Mouse (Mus musculus): ENCODE results near the gene Il1rl2.
"Not testable (repeated sequence)": the region's sequence is repeated elsewhere in the genome, so short reads cannot be mapped to it uniquely, and the experiment has no call there.

Il1rl2 gene

DNA sequence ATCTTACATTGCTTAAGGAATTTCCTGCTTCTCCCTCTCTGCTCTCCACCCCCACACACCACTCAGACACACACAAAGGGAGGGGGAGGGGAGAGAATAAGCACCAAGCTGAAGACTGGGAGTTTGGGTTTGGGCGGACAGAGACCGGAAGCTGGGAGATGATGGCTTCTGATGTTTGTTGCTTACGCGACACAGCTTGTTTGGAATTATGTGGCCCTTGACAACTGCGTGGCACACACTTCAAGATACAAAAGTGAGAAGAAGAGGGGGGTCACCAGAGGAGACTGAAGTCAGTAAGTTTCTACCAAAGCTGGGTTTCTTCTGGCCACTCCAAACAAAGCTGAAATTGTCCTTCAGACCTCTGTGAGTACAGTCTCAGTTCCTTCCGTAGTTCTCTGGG lies at the start of gene Il1rl2:
TSS of gene Il1rl2 (plus strand) at position 154 of the 400 bp plus-strand sequence.
- DNase-seq, result no peak

DNA sequence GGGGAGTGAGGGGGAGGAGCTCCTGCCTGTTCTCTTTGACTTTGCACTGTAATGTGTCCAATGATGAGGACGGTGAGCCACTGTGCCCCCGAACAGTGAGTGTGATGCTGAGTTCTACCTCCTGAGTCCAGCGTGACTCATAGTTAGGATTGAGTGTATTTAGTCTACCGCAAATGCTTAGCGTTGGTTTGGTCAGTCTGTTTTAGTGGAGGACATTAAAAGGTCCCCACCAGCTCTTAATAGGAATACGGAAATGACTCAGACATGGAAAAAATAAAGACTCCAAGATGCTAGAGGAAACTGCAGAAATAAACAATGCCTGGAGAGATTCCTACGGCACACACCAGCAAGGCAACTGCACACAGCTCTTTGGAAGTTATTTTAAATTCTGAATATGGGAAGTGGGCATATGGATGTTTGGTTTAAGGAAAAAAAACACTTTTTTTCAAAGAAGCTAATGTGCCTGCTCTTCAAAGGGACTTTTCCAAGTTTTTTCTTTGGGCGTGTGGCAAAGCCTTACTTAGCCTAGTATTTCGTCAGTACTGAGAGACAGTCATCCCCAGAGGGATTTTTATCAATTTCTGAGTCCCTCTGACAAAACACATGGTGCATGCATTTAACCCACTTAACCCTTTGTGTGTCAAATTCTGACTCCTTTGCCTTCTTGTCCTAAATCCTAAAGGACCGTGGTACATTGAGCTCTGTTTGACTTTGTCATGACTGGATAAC lies 49.0 kb upstream of the Il1rl2 start:
- no peak for DNase-seq

DNA sequence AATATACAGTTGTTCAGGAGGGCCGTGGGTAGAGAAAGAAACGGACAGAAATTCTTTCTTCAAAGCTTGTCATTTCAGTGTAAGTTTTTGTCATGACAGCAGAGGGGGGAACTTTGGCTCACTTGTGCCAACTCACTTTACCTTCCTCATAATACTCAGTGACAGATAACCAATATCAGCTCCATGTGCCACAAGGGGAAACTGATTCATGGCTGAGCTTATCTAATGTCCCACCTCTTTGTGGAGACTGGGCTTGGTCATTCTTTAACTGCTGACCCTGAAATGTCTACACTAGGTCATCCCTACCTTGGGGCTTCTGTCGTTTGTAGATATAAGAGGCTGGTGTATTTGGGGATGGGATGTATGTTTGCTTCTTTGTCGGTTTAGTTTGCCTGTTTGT lies 46.5 kb upstream of the Il1rl2 start:
- DNase-seq, result no peak

DNA sequence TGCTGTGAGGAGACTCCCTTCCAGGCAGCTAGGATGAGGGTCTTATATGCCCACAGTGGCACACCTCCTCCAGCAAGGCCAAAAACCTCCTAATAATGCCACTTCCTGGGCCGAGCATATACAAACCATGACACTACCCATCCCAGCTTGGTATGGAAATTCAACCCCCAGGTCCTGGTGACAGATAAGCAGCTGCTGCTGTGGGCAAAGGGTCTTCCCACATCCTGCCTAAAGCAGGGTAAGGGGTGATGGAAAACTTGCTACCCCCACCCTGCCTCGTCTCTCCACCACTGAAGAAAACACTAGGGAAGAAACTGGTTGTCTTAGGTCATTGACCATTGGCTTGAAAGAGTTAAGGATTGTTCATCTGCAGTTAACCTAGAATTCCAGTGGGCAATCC lies 45.7 kb upstream of the Il1rl2 start:
- DNase-seq, result no peak

DNA sequence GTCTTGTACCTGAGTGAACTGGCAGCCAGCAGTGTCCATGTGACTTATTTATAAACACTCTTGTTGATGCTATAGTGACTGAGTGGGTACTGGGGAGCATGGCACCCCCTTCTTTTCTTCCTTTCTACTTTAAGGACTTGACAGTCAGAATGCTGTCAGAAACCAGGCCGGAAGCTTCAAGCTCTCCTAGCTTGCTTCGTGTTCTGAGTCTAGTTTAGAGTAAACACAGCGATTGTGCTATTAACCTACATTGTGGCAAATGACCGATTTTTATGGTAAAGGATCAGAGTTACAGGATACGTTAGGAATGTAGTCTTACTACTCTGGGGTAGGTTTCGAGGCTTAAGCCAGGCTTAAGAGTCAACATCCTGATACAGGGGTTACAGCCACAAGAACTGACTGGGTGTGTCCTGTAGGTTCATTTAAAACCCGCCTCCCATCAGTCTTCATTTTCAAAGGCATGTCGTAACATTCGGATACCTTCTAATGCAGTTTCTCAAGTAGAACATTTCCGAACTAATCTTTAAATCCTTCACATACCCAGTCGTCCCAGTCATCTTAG lies 45.1 kb upstream of the Il1rl2 start:
- DNase-seq, result no peak

DNA sequence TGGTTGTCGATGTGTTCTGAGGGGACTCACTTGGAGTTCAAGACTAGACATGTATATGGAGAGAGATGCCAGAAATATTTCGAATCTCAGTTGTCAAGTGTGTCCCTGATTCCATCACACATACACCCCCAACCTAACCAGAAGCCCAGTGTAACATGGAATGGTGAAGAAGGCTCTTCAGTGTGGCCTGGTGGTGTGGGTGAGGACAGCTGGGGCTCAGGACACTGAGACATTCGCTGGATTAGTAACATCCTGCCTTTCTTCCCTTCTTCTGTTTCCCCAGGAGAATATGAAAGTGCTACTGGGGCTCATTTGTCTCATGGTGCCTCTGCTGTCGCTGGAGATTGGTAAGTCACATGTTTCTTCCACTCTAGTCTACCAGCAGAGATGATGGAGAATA lies 42.5 kb upstream of the Il1rl2 start:
- DNase-seq, result no peak

DNA sequence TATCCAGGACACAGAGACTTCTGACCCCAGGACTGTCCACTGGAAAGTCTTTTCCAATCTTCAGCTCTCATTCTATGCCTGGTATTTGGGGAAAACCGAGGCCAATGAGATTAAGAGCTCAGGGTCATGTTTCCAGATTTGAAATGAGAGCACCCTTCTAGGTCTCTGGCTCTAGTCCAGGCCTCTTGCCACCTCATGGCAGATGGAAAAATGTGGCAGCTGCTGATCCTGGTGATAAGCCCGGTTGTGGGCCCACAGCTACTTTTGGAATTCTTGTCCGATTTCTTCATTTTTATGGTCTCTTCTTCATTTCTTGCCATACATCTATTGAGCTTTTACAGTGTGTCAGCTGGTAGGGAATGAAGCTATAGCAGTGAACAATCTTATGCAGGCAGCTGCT lies 42.0 kb upstream of the Il1rl2 start:
- DNase-seq, result no peak

DNA sequence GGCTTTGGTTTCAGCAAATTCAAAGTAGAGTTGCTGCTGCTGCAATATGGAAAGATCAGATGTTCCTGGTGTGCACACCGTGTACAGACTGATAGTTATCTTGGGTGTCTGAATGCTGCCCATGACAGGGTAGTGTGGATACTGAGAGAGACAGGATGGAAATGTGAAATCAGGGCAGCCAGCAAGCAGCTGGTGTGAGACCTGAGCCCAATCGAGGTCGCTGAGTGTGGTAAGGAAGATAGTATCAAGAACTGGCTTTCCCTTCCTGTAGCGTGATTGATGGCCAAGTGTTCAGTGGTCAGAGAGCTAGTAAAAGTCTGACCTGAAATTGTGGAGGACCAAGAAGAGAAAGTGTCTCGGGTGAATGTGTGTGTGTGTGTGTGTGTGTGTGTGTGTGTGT lies 40.4 kb upstream of the Il1rl2 start:
- DNase-seq, result no peak

DNA sequence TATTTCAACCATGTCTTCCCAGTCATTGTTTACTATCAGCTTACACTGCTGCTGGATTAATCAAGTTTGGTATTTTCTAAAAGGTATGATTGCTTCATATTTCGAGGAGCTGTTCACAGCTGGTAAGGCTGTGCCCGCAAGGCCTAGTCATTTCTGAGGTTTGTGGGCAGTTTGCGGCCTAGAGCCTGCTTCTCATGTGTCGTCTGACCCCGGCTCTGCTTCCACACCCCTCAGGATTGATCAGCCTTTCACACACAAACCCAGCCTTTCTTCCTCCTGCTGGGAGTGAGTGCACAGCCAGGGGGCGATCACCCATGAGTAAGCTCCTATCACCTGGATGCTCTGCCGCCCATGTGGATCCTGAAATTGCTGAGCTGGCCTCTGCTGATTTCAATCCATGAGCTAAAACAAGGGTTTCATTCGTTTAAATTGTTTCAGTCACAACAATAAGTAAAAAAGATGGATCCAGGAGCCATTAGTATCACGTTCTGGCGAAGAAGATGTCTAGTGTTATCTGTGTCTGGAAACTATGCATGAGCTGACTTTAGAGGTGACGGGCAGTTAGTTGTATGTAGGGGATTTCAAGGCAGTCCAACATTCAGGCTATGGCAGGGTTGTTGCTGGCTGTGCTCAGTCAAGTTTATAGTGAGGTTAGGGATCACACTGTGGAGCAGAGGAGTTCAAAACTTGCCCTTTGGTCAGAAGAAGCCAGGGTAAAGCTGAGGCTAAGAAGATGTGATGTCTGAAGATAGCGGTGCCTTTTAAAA lies 33.7 kb upstream of the Il1rl2 start:
- DNase-seq, result no peak

DNA sequence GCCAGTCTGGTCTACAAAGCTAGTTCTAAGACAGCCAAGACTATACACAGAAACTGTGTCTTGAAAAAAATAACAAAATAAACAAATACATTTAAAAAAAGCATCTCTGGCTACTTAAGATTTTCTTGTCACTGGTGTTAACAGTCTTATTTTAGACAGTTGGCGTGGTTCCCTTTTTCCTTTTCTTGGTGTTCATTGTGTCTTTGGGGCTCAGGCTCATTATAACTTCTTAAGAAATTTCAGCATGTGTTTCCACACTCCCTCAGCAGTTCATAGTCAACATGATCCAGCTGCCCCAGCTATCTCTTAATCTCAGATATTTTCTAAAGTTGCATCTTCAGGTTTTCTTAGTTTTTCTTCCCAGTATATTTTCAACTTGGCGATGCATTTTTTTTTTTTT lies 32.2 kb upstream of the Il1rl2 start:
- DNase-seq, result no peak

DNA sequence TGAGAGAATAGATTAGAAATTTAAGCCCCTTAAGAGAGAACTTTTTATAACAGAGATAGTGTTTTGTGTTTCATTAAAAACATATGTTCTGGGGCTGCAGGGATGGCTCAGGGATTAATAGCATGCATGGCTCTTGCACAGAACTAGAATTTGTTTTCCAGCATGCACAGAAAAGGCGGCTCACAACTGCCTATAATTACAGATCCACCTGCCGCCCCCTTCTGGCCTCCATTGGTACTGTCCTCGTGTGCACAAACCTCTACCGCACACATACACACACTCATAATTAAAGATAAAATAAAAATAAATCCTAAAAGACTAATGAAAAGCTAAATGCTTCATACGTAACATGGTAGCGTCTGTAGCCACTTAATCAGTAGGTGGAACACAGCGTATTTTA lies 30.5 kb upstream of the Il1rl2 start:
- DNase-seq, result no peak

DNA sequence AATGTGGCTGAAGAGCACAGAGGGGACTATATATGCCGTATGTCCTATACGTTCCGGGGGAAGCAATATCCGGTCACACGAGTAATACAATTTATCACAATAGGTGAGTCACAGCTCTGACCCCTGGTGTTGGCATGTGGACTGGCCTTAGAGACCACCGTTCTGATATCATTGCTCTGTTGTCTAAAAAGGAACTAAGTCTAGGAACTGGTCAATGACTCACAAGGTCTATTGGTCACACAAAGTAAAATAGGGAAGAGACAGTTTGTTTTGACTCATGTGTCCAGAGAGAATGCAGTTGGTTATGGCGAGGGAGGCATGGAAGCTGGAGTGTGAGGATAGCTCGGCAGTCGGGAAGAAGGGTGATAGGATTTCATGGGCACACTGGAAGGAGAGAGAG lies 29.6 kb upstream of the Il1rl2 start:
- no peak for DNase-seq

DNA sequence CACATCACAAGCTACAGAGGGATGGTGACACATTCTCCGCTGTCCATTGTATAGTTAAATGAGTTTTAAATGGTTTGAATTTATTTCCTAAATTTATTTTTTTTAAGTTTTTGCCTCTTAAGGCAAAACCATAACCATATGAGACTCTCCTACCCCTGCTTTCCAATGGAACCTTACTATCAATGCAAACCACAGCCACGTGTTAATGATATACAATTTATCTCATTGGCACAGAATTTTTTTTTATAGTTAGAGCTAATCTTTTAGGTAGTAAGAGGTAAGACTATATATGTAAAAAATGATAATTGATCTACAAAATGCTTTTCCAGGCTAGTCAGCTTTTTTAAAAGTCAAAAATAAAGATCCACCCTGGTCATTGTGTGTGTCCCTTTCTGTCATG lies 26.4 kb upstream of the Il1rl2 start:
- DNase-seq, result no peak

DNA sequence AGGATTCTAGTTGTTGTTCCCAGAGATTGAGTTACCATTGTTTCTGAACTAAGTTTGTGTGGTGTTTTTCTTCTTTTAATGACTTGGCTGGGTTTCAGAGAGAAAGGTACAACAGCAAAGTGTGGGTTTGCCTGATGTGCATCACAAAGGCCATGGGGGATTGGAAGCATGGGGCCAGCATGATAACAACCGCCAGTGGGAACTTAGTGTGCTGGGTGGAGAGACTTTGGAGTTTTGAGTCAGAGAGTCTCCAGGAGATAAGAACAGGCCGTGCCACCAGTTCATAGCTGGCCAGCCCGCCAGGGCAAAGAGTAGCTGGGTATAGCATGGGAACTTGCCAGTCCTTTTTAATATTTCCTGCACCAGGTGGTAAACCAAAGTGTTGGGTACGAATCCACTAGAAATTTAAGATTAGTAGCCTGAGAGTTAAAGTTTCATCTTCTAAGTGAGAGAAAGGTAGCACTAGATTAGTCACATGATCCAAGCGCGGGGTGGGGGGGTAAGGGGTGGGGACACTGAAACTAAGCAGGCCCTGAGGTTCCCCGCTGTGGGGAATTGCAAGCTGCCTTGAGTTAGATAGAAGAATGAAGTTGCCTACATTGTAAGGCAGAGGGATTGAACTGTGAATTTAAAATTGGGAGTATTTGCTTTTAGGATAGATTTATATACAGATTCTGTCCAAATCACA lies 21.1 kb upstream of the Il1rl2 start:
- DNase-seq, result no peak

DNA sequence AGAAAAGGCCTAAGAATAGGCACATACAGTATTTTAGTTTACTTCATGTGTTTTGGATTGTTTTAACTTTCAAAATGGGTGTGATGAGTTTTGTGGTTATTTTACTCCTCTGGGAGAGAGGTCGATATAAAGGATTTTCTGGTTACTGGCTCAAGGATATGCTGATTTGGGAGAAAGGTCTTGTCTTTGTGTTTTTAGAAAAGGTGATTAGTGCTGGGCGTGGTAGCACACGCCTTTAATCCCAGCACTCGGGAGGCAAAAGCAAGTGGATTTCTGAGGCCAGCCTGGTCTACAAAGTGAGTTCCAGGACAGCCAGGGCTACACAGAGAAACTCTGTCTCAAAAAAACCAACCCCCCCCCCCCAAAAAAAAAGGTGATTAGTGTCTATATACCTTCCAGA lies 20.1 kb upstream of the Il1rl2 start:
- DNase-seq, result not testable (repeated sequence)

DNA sequence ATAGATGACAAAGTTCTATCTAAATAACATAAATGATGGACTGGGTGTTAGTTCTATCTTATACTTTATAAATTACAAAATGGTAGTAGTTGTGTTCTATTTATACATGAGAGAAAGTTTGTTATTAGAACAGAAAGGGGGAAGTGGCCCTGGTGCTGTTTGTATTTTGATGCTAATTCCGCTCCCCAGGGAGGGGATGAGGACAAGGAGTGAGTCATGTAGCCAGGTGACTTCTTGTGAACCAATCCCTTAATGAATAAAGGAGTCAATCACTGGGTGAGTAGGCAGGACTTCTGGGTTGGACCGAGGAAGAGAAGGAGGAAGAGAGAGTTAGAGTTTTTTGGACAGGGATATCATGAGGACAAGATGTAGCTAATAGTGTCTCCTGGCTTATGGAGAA lies 18.3 kb upstream of the Il1rl2 start:
- no peak for DNase-seq

DNA sequence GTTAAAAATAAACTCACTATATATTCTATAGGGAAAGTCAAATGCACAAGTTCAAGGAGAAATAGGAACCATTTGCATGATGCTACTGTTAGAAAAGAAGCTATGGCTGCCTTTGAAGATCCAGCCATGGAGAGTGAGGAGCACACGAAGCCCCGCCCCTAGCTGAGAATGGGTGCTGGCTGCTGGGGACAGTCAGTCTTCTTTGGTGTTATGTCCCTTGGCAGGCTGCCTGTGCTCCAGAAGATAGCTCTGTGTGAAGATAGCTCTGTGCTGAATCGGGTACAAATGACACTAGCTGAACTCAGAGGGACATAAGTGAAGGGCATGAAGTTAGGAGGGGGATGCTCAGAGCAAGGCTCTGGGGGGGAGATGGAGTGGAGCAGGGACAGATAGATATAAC lies 13.3 kb upstream of the Il1rl2 start:
- DNase-seq, result no peak

DNA sequence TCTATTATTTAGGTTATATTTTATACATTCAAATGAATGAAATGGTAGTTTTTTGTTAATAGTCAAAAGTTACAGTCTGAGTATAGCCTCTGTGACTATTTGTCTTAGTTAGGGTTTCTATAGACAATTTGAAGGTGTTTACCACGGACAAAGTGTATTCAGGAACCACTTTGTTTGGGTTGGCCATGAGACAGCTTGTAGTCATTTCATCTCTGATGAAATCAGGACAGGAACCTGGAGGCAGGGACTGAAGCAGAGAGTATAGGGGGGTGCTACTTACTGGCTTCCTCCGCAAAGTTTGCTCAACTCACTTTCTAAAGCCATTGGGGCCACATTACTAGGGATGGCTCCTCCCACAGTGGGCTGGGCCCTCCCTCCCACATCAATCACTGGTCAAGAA lies 12.8 kb upstream of the Il1rl2 start:
- DNase-seq, result no peak

DNA sequence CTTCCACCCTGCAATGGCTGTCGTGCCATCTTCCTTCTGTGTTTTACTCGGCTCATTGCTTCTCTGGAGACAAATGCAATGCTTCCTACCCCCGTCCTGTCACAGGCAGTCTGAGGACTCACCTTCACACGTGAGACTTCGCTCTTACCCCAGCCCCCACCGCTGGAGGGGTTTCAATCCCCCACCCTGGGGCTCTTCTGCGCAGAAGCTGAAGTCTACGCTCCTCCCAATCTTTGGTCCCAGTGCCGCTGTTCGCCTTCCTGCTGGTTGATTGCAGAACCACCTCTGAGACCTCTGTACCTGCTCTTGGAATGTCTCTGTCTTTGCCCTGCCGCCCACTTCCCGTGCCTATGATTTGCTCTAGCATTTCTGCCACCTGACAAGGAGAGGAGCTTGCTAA lies 10.4 kb upstream of the Il1rl2 start:
- no peak for DNase-seq

DNA sequence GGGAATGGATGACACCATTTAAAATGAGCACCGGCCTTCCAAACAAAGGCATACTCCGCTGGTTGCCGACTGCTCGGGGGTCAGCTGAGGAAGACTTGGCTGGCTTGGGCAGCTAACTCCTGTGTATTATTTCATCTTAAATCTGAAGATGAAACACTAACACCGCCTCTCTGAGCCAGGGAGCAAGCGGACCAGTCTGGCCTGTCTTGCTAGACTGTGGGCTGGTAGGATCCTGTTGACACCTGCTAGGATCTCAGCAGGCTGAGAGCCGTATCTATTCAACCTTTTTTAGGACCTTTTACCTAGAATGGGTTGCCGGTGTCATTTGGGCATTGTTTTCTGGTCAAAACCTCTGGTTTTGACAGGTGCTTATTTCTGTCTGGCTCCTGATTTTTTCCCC lies 6.8 kb upstream of the Il1rl2 start:
- DNase-seq, result no peak

DNA sequence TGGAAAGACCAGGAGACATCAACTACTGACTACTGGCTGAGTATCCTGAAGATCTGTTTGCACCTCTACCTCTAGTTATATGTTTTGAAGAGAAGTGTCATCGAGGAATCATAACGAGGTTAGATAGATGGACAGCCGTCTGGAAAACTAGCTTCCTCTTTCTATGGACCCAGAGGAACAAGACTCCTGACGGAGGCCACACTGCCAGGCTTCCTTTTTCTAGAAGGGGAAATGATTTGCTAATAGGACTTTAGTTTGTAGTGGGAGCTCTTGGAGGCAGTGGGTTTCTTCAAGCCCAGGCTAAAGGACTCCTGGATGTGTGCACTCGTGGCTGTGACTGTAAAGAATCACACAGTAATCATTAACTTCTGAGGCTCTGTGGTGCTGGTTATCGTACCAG lies 2.6 kb upstream of the Il1rl2 start:
- no peak for DNase-seq

DNA sequence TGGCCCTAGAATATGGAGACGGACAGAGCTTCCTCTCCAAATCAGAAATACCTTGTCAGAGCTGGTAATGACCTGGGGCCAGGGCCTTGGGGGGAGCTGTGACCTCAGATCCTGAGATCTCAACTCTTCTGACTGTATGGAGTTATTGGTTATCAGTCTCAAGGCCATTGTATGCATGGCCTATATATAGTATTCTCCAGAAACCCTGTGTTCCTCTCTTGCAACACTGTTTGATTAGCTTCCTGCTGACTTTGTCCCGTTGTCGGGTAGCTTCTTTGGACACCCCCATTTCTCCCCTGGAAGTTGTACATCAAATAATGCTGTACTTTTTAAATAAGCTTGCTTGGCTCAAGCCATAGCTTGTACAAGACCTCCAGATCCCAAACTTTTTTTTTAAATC lies 1.9 kb upstream of the Il1rl2 start:
- no peak for DNase-seq

DNA sequence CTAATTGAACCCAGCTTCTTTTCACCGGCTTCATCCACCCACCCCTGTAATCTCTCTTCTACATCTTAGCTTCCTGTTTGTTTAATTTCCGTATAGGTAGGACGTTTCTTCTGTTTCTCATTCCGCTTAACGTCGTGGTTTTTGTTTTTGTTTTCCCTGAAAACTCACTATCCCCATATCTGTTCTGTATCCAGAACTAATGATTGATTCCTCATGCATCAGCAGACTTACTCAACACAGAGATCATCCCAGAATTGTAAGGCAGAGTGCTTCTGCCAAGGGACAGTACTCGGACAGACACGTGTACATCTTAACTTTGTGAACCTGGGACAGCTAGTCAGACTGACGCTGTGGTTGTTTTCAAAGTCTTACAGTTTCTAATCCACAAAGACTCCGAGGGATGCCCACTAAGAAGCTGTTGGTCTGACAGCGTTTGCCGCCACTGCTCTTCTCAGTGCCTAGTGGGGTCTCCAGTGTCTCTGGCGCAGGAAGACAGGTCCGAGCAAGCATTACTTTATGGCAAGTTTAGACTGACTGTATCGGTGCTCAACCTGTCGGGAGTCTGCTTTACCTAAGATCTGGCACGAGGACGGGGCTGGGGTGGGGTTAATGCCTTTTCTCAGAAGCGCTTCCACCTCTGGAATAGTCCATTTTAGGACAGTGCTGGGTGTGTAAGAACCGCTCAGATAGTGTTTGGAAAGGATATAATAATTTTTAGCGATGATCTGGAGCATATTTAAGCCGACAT lies 719 bp downstream of the Il1rl2 start:
- no peak for DNase-seq

All from cerebellum, adult 11 months (tissue).